Mouse (Mus musculus) kidney, adult 11 months (tissue): Measurements from ENCODE around the gene Dffb.

Experiments used
- DNase-seq: peaks from one replicate; pipeline ENCODE4 v3.0.0; 2022

Gene Dffb

DNA sequence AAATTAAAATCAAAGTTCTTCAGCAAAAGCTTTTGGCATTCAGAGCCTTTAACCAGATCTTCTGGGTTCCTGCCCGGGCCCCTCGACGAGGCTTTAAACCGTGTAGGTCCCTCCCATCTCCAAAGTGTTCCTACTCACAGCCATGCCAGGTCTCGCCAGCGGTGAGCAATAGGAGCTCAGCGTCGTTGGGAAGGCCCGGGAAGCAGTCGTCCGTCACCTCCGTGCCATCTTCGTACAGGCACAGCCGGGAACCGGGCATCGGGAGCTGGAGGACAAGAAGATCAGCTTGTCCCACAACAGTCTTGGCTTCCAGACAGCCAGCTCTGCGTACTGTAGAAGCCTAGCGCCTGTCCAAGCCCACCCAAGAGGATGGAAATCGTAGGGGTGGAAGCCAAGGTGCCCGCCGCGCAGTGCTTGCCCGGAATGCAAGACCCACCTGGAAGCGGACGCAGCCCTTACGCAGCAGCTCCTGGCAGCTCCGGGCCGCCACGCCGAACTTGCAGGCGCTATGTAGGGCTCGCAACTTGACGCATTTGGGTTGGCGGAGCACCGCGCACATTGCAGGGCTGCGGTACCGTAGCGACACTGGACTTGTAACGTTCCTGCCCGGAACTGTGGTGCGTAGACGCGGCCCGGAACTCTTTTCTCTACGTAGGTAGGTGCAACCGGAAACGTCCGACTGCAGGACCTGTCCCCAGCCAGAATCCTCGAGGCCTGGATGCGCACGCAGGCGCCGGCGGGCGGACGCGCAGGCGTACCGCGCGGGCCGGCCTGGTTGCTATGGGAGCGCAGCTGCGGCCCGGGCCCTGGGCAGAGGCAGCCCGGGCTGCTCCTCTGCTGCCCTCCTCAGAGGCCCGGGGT is at the start of gene Dffb, which contains the start of gene Cep104:
Gene Dffb (minus strand): TSS at position 696 of the 861 bp plus-strand sequence.
Gene Cep104 (plus strand): TSS at position 764 of the 861 bp plus-strand sequence.
- peak; percentile 92 for DNase-seq

DNA sequence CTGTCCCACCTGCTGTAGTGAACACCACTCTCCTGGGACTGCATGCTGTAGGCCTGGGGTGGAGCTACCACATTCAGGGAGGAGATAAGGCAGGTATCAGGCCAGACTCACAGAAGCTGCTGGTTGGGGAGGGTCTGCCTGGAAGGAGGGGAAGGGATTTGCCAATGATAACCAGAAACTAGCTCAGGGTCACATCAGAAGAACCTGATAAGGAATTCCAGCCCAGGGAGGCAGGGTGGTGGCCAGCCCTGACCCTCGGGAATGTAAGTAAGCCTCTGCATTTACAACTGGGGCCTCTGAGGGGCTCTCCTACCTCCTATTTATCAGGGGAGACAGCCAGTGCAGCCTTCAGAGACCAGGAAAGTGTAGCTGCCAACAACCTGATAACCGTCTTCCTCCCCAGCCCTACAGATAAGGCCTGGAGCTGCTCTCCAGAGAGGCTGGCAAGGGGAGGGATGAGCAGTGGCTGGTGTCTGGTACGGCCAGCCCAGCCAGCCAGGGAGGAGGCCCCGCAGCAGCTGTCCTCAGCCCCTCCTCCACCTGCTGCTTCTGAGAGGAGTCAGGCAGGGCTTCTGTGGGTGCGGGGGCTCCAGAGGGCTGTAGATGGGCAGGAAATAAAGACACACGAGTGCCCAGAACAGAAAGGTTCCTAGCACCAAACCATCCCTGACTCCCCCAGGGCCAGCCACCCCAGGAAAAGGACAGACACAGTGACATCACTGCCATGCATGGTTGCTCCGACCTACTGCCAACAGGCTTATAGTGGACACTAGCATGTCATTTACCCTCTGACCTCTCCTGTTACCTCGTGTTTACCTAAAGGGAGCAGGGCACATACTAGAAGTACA is 49.1 kb upstream of the Dffb start:
- peak; percentile 68 for DNase-seq

DNA sequence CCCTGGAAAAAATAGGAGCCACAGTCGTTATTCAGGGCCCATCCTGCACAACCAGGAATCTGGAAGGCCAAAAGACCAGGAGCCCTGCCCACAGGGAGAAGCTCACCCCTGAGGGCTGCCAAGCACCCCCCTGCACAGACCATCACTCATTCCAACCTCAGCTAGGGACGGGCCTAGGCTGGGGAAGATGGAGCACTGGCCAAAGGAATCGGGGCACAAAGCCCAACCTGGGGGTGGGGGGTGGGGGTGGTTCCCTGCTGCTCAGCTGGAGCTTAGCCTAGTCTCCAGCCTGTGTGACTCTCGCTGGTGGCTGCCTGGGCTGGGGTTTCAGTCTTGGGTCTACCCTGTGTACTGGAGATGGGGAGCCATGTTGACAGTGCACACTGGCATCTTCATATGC is 47.9 kb upstream of the Dffb start:
- no peak for DNase-seq

DNA sequence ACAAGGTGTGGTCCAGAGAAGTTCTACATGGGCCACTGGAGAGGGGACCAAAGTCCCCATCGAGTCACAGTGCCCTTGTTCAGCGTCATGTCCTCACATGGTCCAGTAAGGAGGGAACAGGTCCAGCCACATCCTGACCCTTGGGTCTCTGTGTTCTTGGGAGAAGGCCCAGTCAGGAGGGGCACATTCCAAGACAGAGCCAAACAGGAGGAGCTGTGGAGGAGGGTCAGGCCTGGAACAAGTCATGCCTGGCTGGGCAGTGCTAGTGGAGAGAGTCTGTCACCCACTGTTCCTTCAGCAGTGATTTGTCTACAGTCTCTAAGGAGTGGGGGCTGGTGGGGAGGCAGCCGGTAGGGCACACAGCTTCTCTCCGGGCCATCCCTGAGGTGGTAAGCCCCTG is 47.5 kb upstream of the Dffb start:
- peak; percentile 95 for DNase-seq

DNA sequence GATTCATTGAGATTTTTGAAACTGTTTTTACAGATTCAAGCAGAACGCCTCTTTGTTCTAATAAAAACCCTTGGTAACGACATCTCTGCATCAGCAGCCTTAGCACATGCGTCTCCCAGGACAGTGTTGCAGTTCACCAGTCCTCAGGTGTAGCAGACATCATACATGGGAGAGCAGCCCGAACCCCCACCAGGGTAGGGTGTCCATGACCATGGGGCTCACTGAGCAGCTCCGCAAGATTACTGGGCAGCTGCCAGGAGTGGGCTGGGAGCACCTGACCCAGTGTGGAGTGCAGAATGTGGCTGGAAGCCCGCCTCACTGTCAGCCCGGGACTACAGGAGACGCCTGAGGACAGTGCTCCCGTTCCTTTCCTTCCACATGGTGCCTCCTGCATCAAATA is 46.5 kb upstream of the Dffb start:
- peak; percentile 70 for DNase-seq

DNA sequence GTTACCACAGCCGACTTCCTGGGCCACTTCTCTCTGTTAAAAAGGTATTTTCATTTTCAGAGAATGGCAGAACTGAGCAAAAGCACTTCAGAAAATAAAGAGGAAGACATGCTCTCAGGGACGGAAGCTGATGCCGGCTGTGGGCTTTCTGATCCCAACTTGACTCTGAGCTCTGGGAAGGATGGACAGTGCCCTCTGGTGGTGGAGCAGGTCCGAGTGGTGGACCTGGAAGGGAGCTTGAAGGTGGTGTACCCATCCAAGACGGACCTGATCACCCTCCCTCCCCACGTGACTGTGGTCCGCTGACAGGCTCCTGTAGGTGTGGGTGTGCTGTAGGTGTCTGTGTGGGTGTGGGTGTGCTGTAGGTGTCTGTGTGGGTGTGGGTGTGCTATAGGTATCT is 44.6 kb upstream of the Dffb start:
- DNase-seq, result peak; percentile 86

DNA sequence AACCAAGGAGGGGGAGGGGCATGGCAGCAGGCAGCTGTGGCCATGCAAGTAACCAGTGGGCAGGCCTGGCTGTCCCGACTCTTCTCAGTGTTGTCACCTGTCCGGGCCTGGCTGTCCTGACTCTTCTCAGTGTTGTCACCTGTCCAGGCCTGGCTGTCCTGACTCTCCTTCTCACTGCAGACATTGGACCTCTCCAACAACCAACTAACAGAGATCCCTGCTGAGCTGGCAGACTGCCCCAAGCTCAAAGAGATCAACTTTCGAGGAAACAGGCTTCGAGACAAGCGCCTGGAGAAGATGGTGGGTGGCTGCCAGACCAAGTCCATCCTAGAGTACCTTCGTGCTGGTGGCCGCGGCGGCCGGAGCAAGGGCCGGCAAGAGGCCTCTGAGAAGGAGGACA is 40.5 kb upstream of the Dffb start:
- peak; percentile 43 for DNase-seq

DNA sequence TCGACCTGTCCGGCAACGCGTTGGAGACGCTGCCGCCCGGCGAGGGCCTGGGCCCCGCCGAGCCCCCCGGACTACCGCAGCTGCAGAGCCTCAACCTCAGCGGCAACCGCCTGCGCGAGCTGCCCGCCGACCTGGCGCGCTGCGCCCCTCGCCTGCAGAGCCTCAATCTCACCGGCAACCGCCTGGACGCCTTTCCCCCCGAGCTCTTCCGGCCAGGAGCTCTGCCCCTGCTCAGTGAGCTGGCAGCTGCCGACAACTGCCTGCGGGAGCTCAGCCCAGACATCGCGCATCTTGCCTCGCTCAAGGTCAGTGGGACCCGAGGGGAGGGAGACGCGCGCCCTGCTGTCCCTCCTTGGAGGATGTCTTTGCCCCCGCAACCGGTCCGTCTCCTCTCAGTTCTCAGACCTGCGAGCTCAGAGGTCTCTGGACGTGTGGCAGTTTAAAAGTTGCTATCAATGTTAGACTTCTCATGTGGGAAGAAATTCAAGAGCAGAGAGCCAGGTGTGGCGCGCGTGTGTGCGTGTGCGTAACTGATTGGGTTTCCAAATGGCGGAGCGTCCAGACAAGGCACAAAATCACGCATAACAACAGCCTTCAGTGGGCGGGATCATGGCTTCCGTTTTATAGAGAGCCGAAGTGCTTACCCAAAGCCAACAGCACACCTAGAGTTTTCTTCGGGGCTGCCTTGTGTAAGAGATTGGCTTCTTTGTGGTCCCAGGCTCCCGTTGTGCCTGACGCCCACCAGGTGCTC is 37.4 kb upstream of the Dffb start:
- no peak for DNase-seq

DNA sequence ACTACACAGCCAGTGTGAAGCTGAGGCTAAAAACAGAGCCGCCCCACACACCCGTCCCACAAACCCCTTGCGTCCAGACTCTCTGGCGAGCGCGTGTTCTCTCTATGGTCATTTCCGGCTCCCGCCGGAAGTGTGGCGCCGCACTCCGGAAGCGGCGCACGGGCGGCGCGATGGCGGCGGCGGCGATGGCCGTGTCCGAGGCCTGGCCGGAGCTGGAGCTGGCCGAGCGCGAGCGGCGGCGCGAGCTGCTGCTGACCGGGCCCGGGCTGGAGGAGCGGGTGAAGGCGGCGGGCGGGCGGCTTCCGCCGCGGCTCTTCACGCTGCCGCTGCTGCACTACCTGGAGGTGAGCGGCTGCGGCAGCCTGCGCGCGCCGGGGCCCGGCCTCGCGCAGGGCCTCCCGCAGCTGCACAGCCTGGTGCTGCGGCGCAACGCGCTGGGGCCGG is 36.7 kb upstream of the Dffb start, which contains the start of gene Lrrc47:
Gene Lrrc47 (plus strand): TSS at position 86 of the 444 bp plus-strand sequence.
- peak; percentile 77 for DNase-seq

DNA sequence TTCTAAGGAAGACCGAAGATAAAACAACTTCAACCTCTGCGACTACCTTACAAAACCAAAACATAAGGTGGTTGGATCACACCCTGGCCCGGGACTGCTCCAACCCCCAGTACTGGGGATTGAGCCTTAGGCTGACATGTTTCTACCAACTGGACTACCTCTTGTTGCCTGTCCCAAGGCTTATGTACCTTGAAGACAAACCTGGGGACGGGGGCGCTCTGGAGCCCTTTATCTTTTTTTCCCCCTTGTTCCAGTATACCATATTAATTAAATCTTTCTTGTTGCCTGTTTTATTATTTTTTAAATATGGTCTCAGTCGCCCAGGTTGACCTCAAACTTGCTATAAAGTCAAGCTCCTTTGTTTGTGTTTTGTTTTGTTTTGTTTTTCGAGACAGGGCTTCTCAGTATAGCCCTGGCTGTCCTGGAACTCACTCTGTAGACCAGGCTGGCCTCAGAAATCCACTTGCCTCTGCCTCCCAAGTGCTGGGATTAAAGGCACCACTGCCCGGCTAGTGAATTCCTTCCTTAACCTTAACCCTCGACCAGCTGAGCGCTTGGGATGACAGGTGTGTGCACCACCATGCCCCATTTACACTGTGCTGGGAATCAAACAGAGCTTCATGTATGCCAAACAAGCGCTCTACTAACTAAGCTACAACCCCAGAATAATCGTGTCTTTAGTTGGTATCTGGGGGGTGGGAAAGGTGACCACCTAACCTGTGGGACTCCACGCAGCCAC is 36.1 kb upstream of the Dffb start:
- no peak for DNase-seq

DNA sequence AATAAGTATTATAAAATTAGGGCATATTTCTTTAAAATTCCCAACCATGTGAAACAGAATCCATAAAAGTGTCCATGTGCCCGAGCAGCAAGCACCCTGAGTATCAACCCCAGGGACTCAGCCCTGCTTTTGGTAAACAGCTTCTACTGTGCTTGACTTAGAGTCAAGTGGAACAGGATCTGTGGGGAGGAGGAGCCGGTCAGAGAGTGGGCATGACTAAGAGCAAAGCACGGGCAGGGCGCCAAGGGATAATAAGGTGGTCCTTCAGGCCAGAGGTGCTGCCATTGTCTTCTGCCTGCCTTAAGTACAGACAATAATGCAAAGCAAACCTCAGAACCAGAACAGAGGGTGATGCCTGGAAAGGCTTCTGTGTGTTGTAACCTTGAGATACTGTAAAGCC is 32.8 kb upstream of the Dffb start:
- DNase-seq, result no peak

DNA sequence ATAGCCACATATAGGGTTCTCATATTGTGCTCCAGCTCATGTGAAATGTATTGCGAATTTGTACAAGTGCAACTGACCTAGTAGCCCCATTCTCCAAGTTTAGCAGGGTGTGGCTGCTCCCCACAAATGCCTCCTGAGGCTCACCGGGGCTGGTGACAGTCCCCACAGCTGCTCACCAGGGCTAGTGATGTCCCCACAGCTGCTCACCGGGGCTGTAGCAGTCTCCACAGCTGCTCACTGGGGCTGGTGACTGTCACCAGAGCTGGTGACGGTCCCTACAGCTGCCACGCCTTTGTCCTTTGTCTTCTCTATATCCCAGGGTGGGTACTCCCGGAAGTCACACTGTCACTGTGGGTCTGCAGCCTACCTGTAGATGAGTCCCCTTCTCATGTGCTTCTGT is 31.3 kb upstream of the Dffb start:
- DNase-seq, result no peak

DNA sequence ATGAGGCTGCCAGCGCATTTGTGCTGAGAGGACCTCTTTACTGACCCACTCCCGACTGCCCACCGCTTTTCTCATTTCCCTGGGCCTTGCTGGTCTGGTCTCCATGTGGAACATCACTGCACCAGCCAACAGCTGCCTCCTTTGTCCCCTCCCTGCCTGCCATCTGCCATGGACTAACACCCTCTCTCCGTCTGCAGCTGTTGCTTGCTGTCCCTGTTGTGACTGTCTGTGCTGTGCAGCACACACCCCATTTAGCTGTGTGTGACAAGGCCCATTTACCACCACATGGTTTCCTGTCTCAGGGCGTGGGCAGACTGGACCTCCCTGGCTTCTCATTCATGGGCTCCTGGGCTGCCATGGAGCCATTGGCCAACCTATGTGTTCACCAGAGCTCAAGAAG is 30.6 kb upstream of the Dffb start:
- DNase-seq, result no peak

DNA sequence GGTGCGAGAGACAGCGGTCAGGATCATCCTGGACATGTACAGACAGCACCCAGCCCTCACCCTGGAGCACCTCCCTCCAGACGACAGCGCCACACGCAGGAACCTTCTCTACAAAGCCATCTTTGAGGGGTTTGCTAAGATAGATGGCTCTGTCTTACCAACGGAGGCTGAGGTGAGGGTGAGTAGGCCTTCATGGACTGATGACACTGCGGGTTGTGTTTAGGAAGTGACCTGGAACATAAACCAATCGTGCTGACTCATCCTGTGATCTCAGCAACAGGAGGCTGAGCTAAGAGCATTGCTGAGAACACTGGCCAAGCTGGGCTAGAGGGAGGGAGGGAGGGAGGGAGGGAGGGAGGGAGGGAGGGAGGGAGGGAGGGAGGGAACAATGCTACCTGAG is 18.6 kb upstream of the Dffb start:
- DNase-seq, result no peak

DNA sequence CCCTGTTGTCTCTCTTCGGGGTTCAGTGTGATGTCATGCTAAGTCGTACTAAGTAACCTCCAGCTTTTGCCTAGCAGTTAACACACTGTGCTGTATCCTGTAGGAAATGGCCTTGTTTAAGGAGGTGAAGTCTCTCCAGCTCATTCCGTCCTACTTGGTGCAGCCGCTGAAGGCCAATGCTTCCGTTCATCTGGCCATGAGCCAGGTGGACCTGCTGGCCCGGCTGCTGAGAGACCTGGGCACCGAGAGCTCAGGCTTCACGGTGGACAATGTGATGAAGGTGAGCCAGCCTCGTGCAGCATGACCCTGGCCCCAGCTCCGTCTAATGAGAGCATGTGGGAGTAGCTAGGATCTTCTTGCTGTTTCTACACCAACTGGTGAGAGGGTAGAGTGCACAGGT is 17.8 kb upstream of the Dffb start:
- no peak for DNase-seq

DNA sequence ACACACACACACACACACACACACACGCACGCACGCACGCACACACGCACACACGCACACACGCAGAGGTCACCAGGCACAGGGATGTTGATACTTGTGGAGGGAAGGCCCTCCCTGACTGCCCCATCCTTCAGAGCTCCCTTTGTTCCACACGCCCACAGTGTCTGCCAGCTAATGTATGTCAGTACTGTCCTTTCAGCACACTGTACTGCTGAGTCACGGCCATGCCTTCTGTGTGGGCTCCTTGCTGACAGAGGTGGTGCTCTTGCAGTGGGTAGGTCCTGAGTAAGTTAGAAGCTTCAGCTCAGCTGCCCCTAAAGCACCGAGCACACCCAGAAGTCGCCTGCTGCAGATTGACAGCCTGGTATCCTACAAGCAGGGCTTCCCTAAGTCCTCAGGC is 5.5 kb upstream of the Dffb start:
- no peak for DNase-seq

DNA sequence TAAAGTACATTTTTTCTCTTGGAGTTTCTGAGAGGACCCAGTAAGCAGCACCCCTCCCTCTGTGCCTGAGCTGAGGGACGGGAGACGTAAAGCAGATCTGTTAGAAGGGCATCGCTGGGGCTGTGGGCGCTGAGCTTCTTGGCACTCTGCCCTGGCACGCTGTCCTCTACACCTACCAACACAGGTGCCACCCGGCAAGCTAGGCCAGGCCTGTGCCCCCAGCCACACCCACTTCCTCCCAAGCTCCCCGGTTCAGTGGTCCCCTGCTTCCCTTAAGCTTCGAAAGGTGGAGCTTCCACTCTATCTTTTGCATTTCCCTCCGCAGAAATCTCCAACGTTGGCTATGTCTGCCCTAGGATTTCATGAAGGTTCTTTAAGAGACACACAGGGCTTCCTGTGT is 4.3 kb upstream of the Dffb start:
- DNase-seq, result no peak

DNA sequence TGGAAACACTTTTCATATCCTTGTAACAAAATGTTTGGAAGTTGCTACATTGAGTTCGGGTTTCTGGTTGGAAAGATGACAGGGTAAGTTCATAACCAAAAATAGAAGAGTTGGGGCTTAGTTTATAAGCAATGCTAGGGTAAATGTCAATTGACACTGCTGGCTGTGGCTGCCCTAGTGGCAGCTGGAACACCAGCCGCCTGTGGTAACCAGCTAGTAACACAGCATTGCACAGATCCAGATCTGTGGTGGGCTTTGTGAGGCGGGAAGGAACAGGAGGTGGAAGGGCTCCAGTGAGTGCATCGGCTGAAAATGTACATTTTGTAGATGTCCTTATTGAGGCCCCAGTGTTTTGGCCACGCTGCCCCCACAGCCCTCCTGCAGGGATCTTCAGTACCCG is 842 bp upstream of the Dffb start:
- DNase-seq, result no peak

DNA sequence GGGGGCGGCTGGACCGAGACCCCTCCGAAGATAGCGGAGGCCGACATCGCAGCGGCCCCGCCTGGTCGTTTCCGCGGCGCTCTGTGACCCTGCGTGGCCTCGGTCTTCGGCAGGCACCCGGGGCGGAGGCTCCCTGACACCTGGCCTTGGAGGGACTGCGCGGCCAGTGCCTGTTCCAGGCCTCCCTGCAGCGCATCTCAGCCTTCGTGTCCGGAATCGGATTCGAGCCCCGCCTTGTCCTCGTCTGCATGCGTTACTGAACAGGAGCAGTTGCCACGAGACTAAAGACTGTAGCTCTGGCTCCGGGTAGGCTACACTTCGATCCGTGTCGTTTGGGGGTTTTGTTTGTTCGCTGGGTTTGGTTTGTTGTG is 351 bp upstream of the Dffb start:
- no peak for DNase-seq

DNA sequence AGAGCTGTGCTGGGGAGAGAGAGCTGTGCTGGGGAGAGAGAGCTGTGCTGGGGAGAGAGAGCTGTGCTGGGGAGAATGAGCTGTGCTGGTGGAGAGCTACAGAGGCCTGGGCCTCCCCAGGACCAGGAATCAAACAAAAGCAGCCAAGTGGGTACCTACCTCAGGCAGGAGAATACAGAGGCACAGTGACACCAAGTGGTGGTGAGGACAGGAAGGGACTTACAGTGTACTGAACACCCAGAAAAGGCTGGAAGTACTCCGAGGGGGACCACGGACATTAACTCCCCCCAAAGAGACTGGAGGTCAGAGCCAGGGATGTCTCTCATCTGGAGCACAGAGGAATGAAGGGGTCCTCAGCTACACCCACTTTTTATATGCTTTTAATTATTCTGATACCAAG is 6.9 kb downstream of the Dffb start:
- DNase-seq, result no peak

DNA sequence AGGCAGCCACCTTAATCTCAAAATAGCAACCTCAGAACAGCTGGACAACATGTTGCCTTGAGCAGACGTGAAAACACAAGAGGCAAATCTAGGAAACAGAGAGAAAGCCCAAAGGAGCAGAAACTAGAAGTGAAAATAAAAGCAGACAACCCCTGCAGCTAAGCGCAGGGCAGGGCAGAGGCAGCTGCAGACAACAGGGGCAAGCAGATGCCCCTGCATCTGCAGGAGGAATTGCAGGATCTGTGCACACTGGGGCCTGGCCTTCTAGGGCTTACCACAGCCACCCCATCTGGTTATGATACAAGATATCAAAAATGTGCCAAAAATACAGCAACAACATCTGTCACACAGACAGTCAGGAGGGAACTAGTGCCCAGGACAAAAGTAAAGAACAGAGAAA is 7.4 kb downstream of the Dffb start:
- DNase-seq, result no peak

DNA sequence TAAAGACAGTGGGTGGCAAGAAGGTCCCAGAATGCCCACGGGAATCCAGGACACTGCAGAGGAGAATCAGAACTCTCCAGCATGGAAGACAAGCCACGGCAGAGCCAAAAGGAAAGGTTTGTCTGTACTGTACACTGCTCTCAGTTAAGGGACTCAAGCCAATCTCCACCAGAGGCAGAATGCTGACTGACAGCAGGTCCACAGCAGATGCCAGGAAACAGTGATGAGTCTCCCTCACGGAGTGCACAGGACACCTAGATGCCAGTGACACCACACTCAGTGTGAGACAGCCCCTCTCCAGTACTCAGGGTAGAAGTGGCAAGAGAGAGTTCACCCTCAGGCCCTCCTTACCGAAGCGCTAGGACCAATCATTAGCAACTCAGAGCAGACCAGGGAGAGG is 8.3 kb downstream of the Dffb start:
- DNase-seq, result no peak

DNA sequence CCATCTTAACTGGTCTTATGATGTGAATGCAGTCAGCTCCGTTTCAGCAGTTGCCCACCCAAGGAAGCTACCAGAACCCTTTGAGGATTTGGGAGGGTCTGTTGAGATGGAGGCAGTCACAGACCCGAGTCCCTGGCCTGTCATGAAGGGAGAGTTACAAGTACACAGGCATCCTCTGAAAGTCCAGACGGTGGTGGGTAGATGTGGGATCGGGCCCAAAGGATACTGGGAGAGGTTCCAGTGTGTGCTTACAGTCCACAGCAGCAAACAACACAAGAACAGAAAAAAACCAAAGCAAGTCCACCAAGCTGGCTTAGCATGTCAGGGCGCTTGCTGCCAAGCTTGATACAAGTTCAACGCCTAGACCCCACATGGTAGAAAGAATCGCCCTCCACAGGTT is 12.3 kb downstream of the Dffb start:
- DNase-seq, result no peak
